Mouse (Mus musculus) adrenal gland (tissue): Measurements from ENCODE around the gene Abcd3.
"Not testable (repeated sequence)": the region's sequence is repeated elsewhere in the genome, so short reads cannot be mapped to it uniquely, and the experiment has no call there.

Experiments used
- intact Hi-C: fragments of 180-260 bp; cut with DNase I; formaldehyde crosslinking; loops from one replicate; pipeline ENCODE4 v1.15.1; 2025

Abcd3 gene

GRCm38 (mm10) chr3:121741186-121741848 lies 73.8 kb downstream of the Abcd3 start:
- intact Hi-C loops = not testable (repeated sequence)

DNA sequence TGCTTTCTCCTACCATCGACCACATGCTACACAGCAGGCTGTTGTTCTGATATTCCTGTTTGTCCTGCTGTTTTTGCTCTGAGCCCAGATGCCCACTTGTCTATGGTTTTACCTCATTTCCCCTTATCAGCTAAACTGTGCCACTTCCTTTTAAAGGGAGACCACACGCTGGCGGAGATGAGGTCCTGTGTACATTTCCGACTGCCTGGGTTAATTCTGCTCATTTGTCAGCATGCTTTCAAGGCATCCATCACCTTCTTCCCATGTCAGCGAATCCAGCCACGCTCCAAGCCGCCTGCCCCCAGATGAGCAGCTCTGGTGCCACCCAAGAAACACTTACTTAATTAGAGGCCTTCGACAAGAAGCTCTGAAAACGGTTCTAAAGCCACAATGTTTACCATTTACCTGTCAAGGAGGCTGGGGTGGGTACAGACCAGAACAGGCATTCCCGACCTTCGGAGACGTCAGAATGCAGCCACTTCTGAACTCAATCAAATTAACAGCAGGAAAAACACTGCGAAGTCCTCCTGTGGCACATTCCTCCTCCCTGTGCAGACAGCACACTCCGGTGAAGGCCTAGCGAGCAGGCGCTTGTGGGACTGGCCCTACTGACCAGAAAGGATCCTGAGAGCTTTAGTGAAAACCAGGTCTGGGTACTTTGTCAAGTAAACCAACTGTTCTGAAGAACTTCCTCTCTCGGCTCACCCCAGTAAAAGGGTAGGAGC lies 75.5 kb downstream of the Abcd3 start:
- intact Hi-C loops = loop anchor here (5.0 to 10.0 kb wide), 4 partner anchors 187 to 565 kb away; partner anchors contain the start of gene Rwdd3

GRCm38 (mm10) chr3:121738742-121739342 lies 76.3 kb downstream of the Abcd3 start:
- intact Hi-C loops = loop anchor here (5.0 to 10.0 kb wide), 4 partner anchors 187 to 564 kb away; partner anchors contain the start of gene Rwdd3

DNA sequence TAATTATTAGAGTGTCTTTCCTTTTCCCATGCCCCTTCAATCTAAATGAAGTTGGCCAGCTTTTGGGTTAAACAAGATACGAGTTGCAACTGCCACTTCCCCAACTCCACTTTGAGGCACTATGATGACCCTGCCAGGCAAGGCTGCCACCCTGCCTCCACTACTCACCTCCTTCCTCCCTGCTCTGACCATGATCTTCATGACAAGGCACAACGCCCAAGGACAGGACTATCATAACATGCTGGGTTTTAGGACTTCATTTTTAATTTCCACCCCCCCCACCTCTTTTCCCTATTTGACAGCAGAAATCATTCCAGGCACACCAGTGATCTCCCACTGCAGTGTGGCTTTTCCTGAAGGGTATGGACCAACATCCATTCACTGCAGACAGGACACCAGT lies 77.2 kb downstream of the Abcd3 start:
- intact Hi-C loops = loop anchor here (5.0 to 10.0 kb wide), 4 partner anchors 186 to 563 kb away; partner anchors contain the start of gene Rwdd3

DNA sequence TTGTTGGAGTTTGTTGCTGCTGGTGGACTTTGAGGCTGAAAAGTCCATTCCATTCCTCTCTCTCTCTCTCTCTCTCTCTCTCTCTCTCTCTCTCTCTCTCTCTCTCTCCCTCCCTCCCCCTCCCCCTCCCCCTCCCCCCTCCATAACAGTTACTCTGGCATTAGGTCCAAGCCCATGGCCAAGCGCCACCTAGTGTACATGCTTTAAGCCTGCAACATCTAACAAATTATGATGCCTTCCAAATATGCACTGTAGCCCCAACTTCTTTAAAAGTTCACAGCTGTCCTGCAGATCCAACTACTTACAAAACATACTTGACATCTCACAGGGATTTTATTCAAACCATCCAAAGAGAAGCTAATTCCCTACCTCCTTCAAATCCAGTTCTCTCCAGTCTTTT lies 77.6 kb downstream of the Abcd3 start:
- intact Hi-C loops = loop anchor here (5.0 to 10.0 kb wide), 4 partner anchors 185 to 563 kb away; partner anchors contain the start of gene Rwdd3

GRCm38 (mm10) chr3:121736025-121736744 lies 78.9 kb downstream of the Abcd3 start:
- intact Hi-C loops = loop anchor here (5.0 to 10.0 kb wide), 4 partner anchors 184 to 561 kb away; partner anchors contain the start of gene Rwdd3

- intact Hi-C loops = loop anchor here (5.0 to 10.0 kb wide), 4 partner anchors 183 to 561 kb away; partner anchors contain the start of gene Rwdd3
Measured at GRCm38 (mm10) chr3:121735542-121735941, 79.6 kb downstream of the Abcd3 start.

DNA sequence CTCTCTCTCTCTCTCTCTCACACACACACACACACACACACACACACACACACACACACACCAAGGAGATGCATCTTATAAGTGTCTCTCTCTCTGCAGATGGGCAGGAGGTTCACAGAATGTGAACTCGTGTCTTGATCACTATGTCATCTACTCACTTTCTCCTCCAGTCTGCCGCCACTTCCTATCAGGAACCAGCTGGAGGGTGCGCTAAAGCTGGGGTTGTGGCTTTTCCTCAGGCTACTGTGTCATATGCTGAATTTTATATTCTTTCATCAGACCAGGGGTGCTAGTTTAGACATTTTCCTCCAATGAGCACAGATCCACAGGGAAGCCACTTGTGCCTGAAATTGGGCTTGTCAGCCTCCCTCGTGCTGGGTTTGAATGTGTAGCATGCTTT lies 85.4 kb downstream of the Abcd3 start:
- intact Hi-C loops = loop anchor here (10.0 kb wide), 2 partner anchors 425 to 555 kb away; partner anchors contain the start of gene Rwdd3

GRCm38 (mm10) chr3:121725651-121726050 lies 89.5 kb downstream of the Abcd3 start:
- intact Hi-C loops = no loop called here

GRCm38 (mm10) chr3:121724553-121724952 lies 90.5 kb downstream of the Abcd3 start:
- intact Hi-C loops = loop anchor here (5.0 kb wide), 1 partner anchor 172 kb away; no protein-coding TSS in a partner anchor

- intact Hi-C loops = loop anchor here (5.0 kb wide), 1 partner anchor 172 kb away; no protein-coding TSS in a partner anchor
Measured at GRCm38 (mm10) chr3:121723968-121724524, 91.1 kb downstream of the Abcd3 start.

GRCm38 (mm10) chr3:121722971-121723844 lies 91.9 kb downstream of the Abcd3 start, which contains the start of gene F3:
Gene F3 (plus strand): TSS chr3:121723537.
- intact Hi-C loops = loop anchor here (5.0 kb wide), 1 partner anchor 171 kb away; no protein-coding TSS in a partner anchor

GRCm38 (mm10) chr3:121721691-121722070 lies 93.4 kb downstream of the Abcd3 start:
- intact Hi-C loops = loop anchor here (5.0 kb wide), 1 partner anchor 169 kb away; no protein-coding TSS in a partner anchor

- intact Hi-C loops = loop anchor here (5.0 kb wide), 1 partner anchor 169 kb away; no protein-coding TSS in a partner anchor
Measured at GRCm38 (mm10) chr3:121720801-121721690, 94.1 kb downstream of the Abcd3 start.

DNA sequence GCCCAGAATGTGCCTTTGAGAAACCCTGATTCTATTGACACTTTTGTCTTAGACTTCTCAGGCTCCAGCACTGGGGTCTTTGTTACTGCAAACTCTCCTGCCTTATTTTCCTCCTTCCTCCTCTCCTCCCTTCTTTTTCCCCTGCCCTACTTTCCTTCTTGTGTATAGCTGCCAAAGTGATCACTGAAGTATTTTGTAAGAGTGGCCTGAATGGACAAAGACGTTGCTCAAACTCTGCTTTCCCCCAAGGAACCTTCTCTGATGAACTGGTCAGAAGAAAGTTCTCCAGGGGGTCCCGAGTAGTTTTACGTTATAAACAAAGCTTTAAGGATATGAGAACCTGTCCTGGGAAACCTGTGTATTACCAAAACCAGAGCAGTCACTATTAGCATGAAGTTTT lies 95.4 kb downstream of the Abcd3 start:
- intact Hi-C loops = loop anchor here (5.0 kb wide), 1 partner anchor 167 kb away; no protein-coding TSS in a partner anchor

- intact Hi-C loops = no loop called here
Measured at GRCm38 (mm10) chr3:121718679-121719078, 96.4 kb downstream of the Abcd3 start.

DNA sequence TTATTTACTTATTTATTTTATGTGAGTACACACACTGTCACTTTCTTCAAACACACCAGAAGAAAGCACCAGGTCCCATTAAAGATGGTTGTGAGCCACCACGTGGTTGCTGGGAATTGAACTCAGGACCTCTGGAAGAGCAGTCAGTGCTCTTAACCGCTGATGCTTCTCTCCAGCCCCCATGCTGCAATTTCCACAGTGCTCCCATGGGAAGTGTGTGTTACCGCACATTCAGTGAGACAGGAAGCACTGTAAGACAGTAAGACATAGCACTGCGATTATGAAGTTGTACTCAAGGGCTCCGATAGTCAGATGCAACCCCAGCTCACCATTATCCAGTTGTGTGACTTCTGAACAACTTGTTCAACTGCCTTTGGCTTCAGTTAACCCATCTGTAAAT lies 98.6 kb downstream of the Abcd3 start:
- intact Hi-C loops = no loop called here
